ENCODE assay signal across 20 mouse cellular contexts in genomic region chr8:126951900-126952636, GRCm38 (mm10).
"Had no signal": no experiment of that assay in that cellular context is flagged by ENCODE, and none has a peak within 500 bp of the region (broad histone marks: within the 10 kb centered on the region; RNA-seq: fewer than 3 reads in every experiment).

No protein-coding gene starts in this region.

- DNase-seq: liver, postnatal 0 days; lung, adult 2 months; lung, postnatal 14 days; lung, postnatal 36 days; retina, postnatal 1 day; right cerebral cortex, adult 18-20 months; right cerebral cortex, postnatal 25 days; right cerebral cortex, postnatal 4 days; spleen, adult 18-20 months; thymus, postnatal 25 days; thymus, postnatal 4 days had no signal

- H3K27me3 ChIP-seq: liver, embryonic 15.5 days; lung, embryonic 15.5 days; megakaryocyte, embryonic 14.5 days; midbrain, embryonic 13.5 days; midbrain, embryonic 15.5 days; neural tube, embryonic 12.5 days had no signal

- H3K4me3 ChIP-seq: liver, embryonic 15.5 days; lung, embryonic 15.5 days; megakaryocyte, embryonic 14.5 days; midbrain, embryonic 13.5 days; midbrain, embryonic 15.5 days; neural tube, embryonic 12.5 days had no signal

- H3K9ac ChIP-seq: liver, embryonic 15.5 days; liver, postnatal 0 days; lung, embryonic 15.5 days; midbrain, embryonic 13.5 days; midbrain, embryonic 15.5 days; neural tube, embryonic 12.5 days had no signal

- H3K4me1 ChIP-seq: liver, embryonic 15.5 days; lung, embryonic 15.5 days; megakaryocyte, embryonic 14.5 days; midbrain, embryonic 13.5 days; midbrain, embryonic 15.5 days; neural tube, embryonic 12.5 days had no signal

- ATAC-seq: liver, postnatal 0 days; lung, postnatal 0 days; midbrain, embryonic 13.5 days; midbrain, embryonic 15.5 days had no signal

- H3K27ac ChIP-seq: liver, embryonic 15.5 days; lung, embryonic 15.5 days; macrophage; midbrain, embryonic 13.5 days; midbrain, embryonic 15.5 days; neural tube, embryonic 12.5 days had no signal

- H3K4me2 ChIP-seq: liver, embryonic 15.5 days; lung, embryonic 15.5 days; midbrain, embryonic 11.5 days; midbrain, embryonic 13.5 days; midbrain, embryonic 15.5 days; neural tube, embryonic 12.5 days had no signal

- H3K9me3 ChIP-seq: liver, embryonic 15.5 days; lung, embryonic 15.5 days; megakaryocyte, embryonic 14.5 days; midbrain, embryonic 13.5 days; midbrain, embryonic 15.5 days; neural tube, embryonic 12.5 days had no signal
